Mouse (Mus musculus): ENCODE data around the gene Slc5a5. TPM values are rescaled to one million over a fixed set of nuclear protein-coding genes. Genes with fewer than 3 reads are reported as not detected.

Gene Slc5a5
- total and polyA plus RNA-seq, 2 experiments from 2014 or later = 0.05 TPM; not detected in 1

GRCm38 (mm10) chr8:70838654-70839407 lies 53.7 kb downstream of the Slc5a5 start:
- ATAC-seq (ENCODE audit: insufficient read depth, low read depth) (peak; percentile 31), DNase-seq (ENCODE audit: low spot score) (no peak)
- WGBS = 2% methylated on average over 63 of the region's 66 CpGs
- no peak for TF ChIP-seq CTCF (IDR thresholded peaks at IDR 0.05; ENCODE audit: low read depth)
- no peak for TF ChIP-seq EP300 (IDR thresholded peaks at IDR 0.05; ENCODE audit: low read depth)
- Histone ChIP-seq H3K9ac (replicated peaks; ENCODE audit: low read depth, low read length) (peak overlapping the region; percentile 83), H3K4me1 (ENCODE audit: control insufficient read depth, insufficient read depth) (peaks cover 10% of the 10 kb centered on the region), H3K27ac (ENCODE audit: low read depth) (peak overlapping the region; percentile 96), H3K27me3 (ENCODE audit: control insufficient read depth, insufficient read depth, low read length) (no peaks in the 10 kb centered on the region), H3K4me2 (ENCODE audit: low read depth, low read length) (peak overlapping the region; percentile 80), H3K9me3 (replicated peaks; ENCODE audit: control insufficient read depth, low read length) (no peaks in the 10 kb centered on the region), H3K4me3 (ENCODE audit: low read depth, low read length) (peak overlapping the region; percentile 74), H3K36me3 (replicated peaks; ENCODE audit: control insufficient read depth, insufficient read depth, low read length) (peaks cover 16% of the 10 kb centered on the region; the same call in 1 of the 2 replicates)

GRCm38 (mm10) chr8:70836666-70837065 lies 55.9 kb downstream of the Slc5a5 start:
- Histone ChIP-seq H3K4me2 (ENCODE audit: low read depth, low read length) (no peak overlapping the region), H3K4me3 (ENCODE audit: low read depth, low read length) (no peak overlapping the region), H3K27me3 (ENCODE audit: control insufficient read depth, insufficient read depth, low read length) (no peaks in the 10 kb centered on the region), H3K9ac (replicated peaks; ENCODE audit: low read depth, low read length) (no peak overlapping the region), H3K9me3 (replicated peaks; ENCODE audit: control insufficient read depth, low read length) (no peaks in the 10 kb centered on the region), H3K36me3 (replicated peaks; ENCODE audit: control insufficient read depth, insufficient read depth, low read length) (peaks cover 16% of the 10 kb centered on the region; the same call in 1 of the 2 replicates), H3K27ac (ENCODE audit: low read depth) (no peak overlapping the region), H3K4me1 (ENCODE audit: control insufficient read depth, insufficient read depth) (peaks cover 22% of the 10 kb centered on the region)
- DNase-seq (ENCODE audit: low spot score) (no peak), ATAC-seq (ENCODE audit: insufficient read depth, low read depth) (no peak)
- WGBS = 86% methylated on average over 12 of the region's 12 CpGs
- TF ChIP-seq EP300 (IDR thresholded peaks at IDR 0.05; ENCODE audit: low read depth) = no peak
- no peak for TF ChIP-seq CTCF (IDR thresholded peaks at IDR 0.05; ENCODE audit: low read depth)

GRCm38 (mm10) chr8:70834071-70834470 lies 58.5 kb downstream of the Slc5a5 start:
- no peak overlapping the region for H3K9ac ChIP-seq (replicated peaks; ENCODE audit: low read depth, low read length)
- TF ChIP-seq CTCF (IDR thresholded peaks at IDR 0.05; ENCODE audit: low read depth) (no peak), EP300 (IDR thresholded peaks at IDR 0.05; ENCODE audit: low read depth) (no peak)
- ATAC-seq (ENCODE audit: insufficient read depth, low read depth) (peak; percentile 16), DNase-seq (ENCODE audit: low spot score) (no peak)
- peak overlapping the region; percentile 90 for H3K27ac ChIP-seq (ENCODE audit: low read depth)
- H3K4me2 ChIP-seq (ENCODE audit: low read depth, low read length) = no peak overlapping the region
- H3K4me3 ChIP-seq (ENCODE audit: low read depth, low read length) = no peak overlapping the region
- peaks cover 22% of the 10 kb centered on the region for H3K4me1 ChIP-seq (ENCODE audit: control insufficient read depth, insufficient read depth)
- no peaks in the 10 kb centered on the region for H3K9me3 ChIP-seq (replicated peaks; ENCODE audit: control insufficient read depth, low read length)
- peaks cover 16% of the 10 kb centered on the region; the same call in 1 of the 2 replicates for H3K36me3 ChIP-seq (replicated peaks; ENCODE audit: control insufficient read depth, insufficient read depth, low read length)
- 98% methylated on average over 3 of the region's 3 CpGs for WGBS
- no peaks in the 10 kb centered on the region for H3K27me3 ChIP-seq (ENCODE audit: control insufficient read depth, insufficient read depth, low read length)

GRCm38 (mm10) chr8:70833520-70833919 lies 59.0 kb downstream of the Slc5a5 start:
- H3K4me2 ChIP-seq (ENCODE audit: low read depth, low read length) = no peak overlapping the region
- no peaks in the 10 kb centered on the region for H3K27me3 ChIP-seq (ENCODE audit: control insufficient read depth, insufficient read depth, low read length)
- TF ChIP-seq CTCF (IDR thresholded peaks at IDR 0.05; ENCODE audit: low read depth) (no peak), EP300 (IDR thresholded peaks at IDR 0.05; ENCODE audit: low read depth) (peak; percentile 99)
- WGBS = 13% methylated on average over 15 of the region's 15 CpGs
- DNase-seq (ENCODE audit: low spot score) (peak; percentile 90), ATAC-seq (ENCODE audit: insufficient read depth, low read depth) (peak; percentile 93)
- H3K4me3 ChIP-seq (ENCODE audit: low read depth, low read length) = no peak overlapping the region
- peak overlapping the region; percentile 1; the same call in 1 of the 2 replicates for H3K9ac ChIP-seq (replicated peaks; ENCODE audit: low read depth, low read length)
- peaks cover 16% of the 10 kb centered on the region; the same call in 1 of the 2 replicates for H3K36me3 ChIP-seq (replicated peaks; ENCODE audit: control insufficient read depth, insufficient read depth, low read length)
- no peaks in the 10 kb centered on the region for H3K9me3 ChIP-seq (replicated peaks; ENCODE audit: control insufficient read depth, low read length)
- H3K4me1 ChIP-seq (ENCODE audit: control insufficient read depth, insufficient read depth) = peaks cover 21% of the 10 kb centered on the region
- peak overlapping the region; percentile 90 for H3K27ac ChIP-seq (ENCODE audit: low read depth)

- Histone ChIP-seq H3K4me2 (ENCODE audit: low read depth, low read length) (no peak overlapping the region), H3K4me3 (ENCODE audit: low read depth, low read length) (no peak overlapping the region), H3K4me1 (ENCODE audit: control insufficient read depth, insufficient read depth) (peaks cover 17% of the 10 kb centered on the region), H3K9ac (replicated peaks; ENCODE audit: low read depth, low read length) (peak overlapping the region; percentile 1; the same call in 1 of the 2 replicates), H3K27me3 (ENCODE audit: control insufficient read depth, insufficient read depth, low read length) (no peaks in the 10 kb centered on the region), H3K36me3 (replicated peaks; ENCODE audit: control insufficient read depth, insufficient read depth, low read length) (peaks cover 16% of the 10 kb centered on the region; the same call in 1 of the 2 replicates), H3K9me3 (replicated peaks; ENCODE audit: control insufficient read depth, low read length) (no peaks in the 10 kb centered on the region), H3K27ac (ENCODE audit: low read depth) (peak overlapping the region; percentile 90)
- no peak for DNase-seq (ENCODE audit: low spot score)
- 0 out of 2 replicates have a peak, but pooled peaks have one; percentile 1 for ATAC-seq (ENCODE audit: insufficient read depth, low read depth)
- TF ChIP-seq EP300 (IDR thresholded peaks at IDR 0.05; ENCODE audit: low read depth) (no peak), CTCF (IDR thresholded peaks at IDR 0.05; ENCODE audit: low read depth) (no peak)
- WGBS = 45% methylated on average over 9 of the region's 9 CpGs
These were observed 59.5 kb downstream of the Slc5a5 start for GRCm38 (mm10) chr8:70833018-70833482.

MicroRNAs encoded within 50 kb of the gene (microRNA counts, 519-probe panel; counts per million panel counts)
- microRNA mmu-miR-1969 = not detected

Small RNA genes within 50 kb of the gene (microRNA-seq; reads per million reads assigned to microRNA genes)
- gene Mir1969 = 2.0 reads per million, percentile 5 among the genes with 10 or more reads in this experiment
- gene Mir7067 = 0.71 reads per million

Other genes with a start within 250 kb of the Slc5a5 start
- 18.0 and 36.3 TPM in 2 replicates for gene Pgpep1, start 232.4 kb downstream of the Slc5a5 start, total RNA-seq (2014; rRNA removed; ENCODE audit: low replicate concordance)
- gene Pgpep1, start 232.4 kb downstream of the Slc5a5 start, polyA plus RNA-seq (2015; fragmentation: Nextera tagmentation; extraction: Ambion mirVana) = 26.9 and 29.1 TPM in 2 replicates
- 438 and 495 TPM in 2 replicates for gene Lsm4, start 219.5 kb downstream of the Slc5a5 start, total RNA-seq (2014; rRNA removed; ENCODE audit: low replicate concordance)
- 202 and 205 TPM in 2 replicates for gene Lsm4, start 219.5 kb downstream of the Slc5a5 start, polyA plus RNA-seq (2015; fragmentation: Nextera tagmentation; extraction: Ambion mirVana)
- 322 and 503 TPM in 2 replicates for gene Jund, start 193.8 kb downstream of the Slc5a5 start, total RNA-seq (2014; rRNA removed; ENCODE audit: low replicate concordance)
- gene Jund, start 193.8 kb downstream of the Slc5a5 start, polyA plus RNA-seq (2015; fragmentation: Nextera tagmentation; extraction: Ambion mirVana) = 45.9 and 49.5 TPM in 2 replicates
- gene Iqcn, start 189.3 kb downstream of the Slc5a5 start, total RNA-seq (2014; rRNA removed; ENCODE audit: low replicate concordance) = not detected in 2 replicates
- gene Iqcn, start 189.3 kb downstream of the Slc5a5 start, polyA plus RNA-seq (2015; fragmentation: Nextera tagmentation; extraction: Ambion mirVana) = not detected in 2 replicates
- not detected in 2 replicates for gene Gm3336, start 174.2 kb downstream of the Slc5a5 start, total RNA-seq (2014; rRNA removed; ENCODE audit: low replicate concordance)
- not detected in 2 replicates for gene Gm3336, start 174.2 kb downstream of the Slc5a5 start, polyA plus RNA-seq (2015; fragmentation: Nextera tagmentation; extraction: Ambion mirVana)
- 0.42 and 1.2 TPM in 2 replicates for gene Pde4c, start 169.0 kb downstream of the Slc5a5 start, total RNA-seq (2014; rRNA removed; ENCODE audit: low replicate concordance)
- gene Pde4c, start 169.0 kb downstream of the Slc5a5 start, polyA plus RNA-seq (2015; fragmentation: Nextera tagmentation; extraction: Ambion mirVana) = 0.44 and 0.56 TPM in 2 replicates
- gene Rab3a, start 138.1 kb downstream of the Slc5a5 start, total RNA-seq (2014; rRNA removed; ENCODE audit: low replicate concordance) = 21.4 and 40.3 TPM in 2 replicates
- gene Rab3a, start 138.1 kb downstream of the Slc5a5 start, polyA plus RNA-seq (2015; fragmentation: Nextera tagmentation; extraction: Ambion mirVana) = 32.7 and 32.8 TPM in 2 replicates
- gene Mpv17l2, start 131.8 kb downstream of the Slc5a5 start, total RNA-seq (2014; rRNA removed; ENCODE audit: low replicate concordance) = 26.6 and 56.3 TPM in 2 replicates
- gene Mpv17l2, start 131.8 kb downstream of the Slc5a5 start, polyA plus RNA-seq (2015; fragmentation: Nextera tagmentation; extraction: Ambion mirVana) = 50.3 and 54.0 TPM in 2 replicates
- 36.6 and 39.3 TPM in 2 replicates for gene Pik3r2, start 116.0 kb downstream of the Slc5a5 start, total RNA-seq (2014; rRNA removed; ENCODE audit: low replicate concordance)
- 30.2 and 32.5 TPM in 2 replicates for gene Pik3r2, start 116.0 kb downstream of the Slc5a5 start, polyA plus RNA-seq (2015; fragmentation: Nextera tagmentation; extraction: Ambion mirVana)
- gene Mast3, start 87.7 kb downstream of the Slc5a5 start, total RNA-seq (2014; rRNA removed; ENCODE audit: low replicate concordance) = 3.0 and 5.6 TPM in 2 replicates
- gene Mast3, start 87.7 kb downstream of the Slc5a5 start, polyA plus RNA-seq (2015; fragmentation: Nextera tagmentation; extraction: Ambion mirVana) = 2.3 and 3.2 TPM in 2 replicates
- 0.08 TPM in 1 of 2 replicates, not detected in the other for gene Il12rb1, start 84.3 kb downstream of the Slc5a5 start, total RNA-seq (2014; rRNA removed; ENCODE audit: low replicate concordance)
- gene Il12rb1, start 84.3 kb downstream of the Slc5a5 start, polyA plus RNA-seq (2015; fragmentation: Nextera tagmentation; extraction: Ambion mirVana) = not detected in 2 replicates
- gene Arrdc2, start 53.0 kb downstream of the Slc5a5 start, total RNA-seq (2014; rRNA removed; ENCODE audit: low replicate concordance) = 4.5 and 38.1 TPM in 2 replicates
- gene Arrdc2, start 53.0 kb downstream of the Slc5a5 start, polyA plus RNA-seq (2015; fragmentation: Nextera tagmentation; extraction: Ambion mirVana) = 3.0 and 3.6 TPM in 2 replicates
- gene Kcnn1, start 29.5 kb downstream of the Slc5a5 start, total RNA-seq (2014; rRNA removed; ENCODE audit: low replicate concordance) = 7.5 and 25.2 TPM in 2 replicates
- gene Kcnn1, start 29.5 kb downstream of the Slc5a5 start, polyA plus RNA-seq (2015; fragmentation: Nextera tagmentation; extraction: Ambion mirVana) = 3.4 TPM in 2 replicates
- 12.6 and 32.0 TPM in 2 replicates for gene Ccdc124, start 18.8 kb downstream of the Slc5a5 start, total RNA-seq (2014; rRNA removed; ENCODE audit: low replicate concordance)
- 77.9 and 79.5 TPM in 2 replicates for gene Ccdc124, start 18.8 kb downstream of the Slc5a5 start, polyA plus RNA-seq (2015; fragmentation: Nextera tagmentation; extraction: Ambion mirVana)
- gene Rpl18a, start 4.7 kb upstream of the Slc5a5 start, total RNA-seq (2014; rRNA removed; ENCODE audit: low replicate concordance) = 2,186 and 2,206 TPM in 2 replicates
- 2,523 and 2,655 TPM in 2 replicates for gene Rpl18a, start 4.7 kb upstream of the Slc5a5 start, polyA plus RNA-seq (2015; fragmentation: Nextera tagmentation; extraction: Ambion mirVana)
- gene Map1s, start 13.2 kb upstream of the Slc5a5 start, total RNA-seq (2014; rRNA removed; ENCODE audit: low replicate concordance) = 32.6 and 35.6 TPM in 2 replicates
- gene Map1s, start 13.2 kb upstream of the Slc5a5 start, polyA plus RNA-seq (2015; fragmentation: Nextera tagmentation; extraction: Ambion mirVana) = 21.4 and 24.9 TPM in 2 replicates